Mouse (Mus musculus) embryonic stem cell, embryonic (primary cell): ENCODE results near the gene Amy1.
"Not testable (repeated sequence)": the region's sequence is repeated elsewhere in the genome, so short reads cannot be mapped to it uniquely, and the experiment has no call there.

ENCODE experiments used
- CTCF ChIA-PET, 4 experiments: fragments of 300-600 bp in 2 of 4; fragments of 350-600 bp in 2 of 4; sonication (Branson Sonifier 250); formaldehyde crosslinking; loops; one replicate each; lab custom pipeline; 2022; ENCODE audit warnings: inconsistent platforms in 2 of 4; lab: Charles Lee
- POLR2A ChIA-PET, 4 experiments: fragments of 300-600 bp in 2 of 4; fragments of 350-600 bp in 2 of 4; sonication (Branson Sonifier 250); formaldehyde crosslinking; loops; one replicate each; lab custom pipeline; 2022; ENCODE audit warnings: antibody characterized with exemption in 4 of 4, inconsistent platforms in 1 of 4; lab: Charles Lee

Amy1 gene

GRCm38 (mm10) chr3:113606599-113606998, at the start of gene Amy1:
Amy1 (minus strand) TSS chr3:113606699.
- ChIA-PET CTCF (no interaction called here), POLR2A (no interaction called here)

GRCm38 (mm10) chr3:113654335-113654734, 47.8 kb upstream of the Amy1 start:
- ChIA-PET POLR2A (interaction anchor here in 1 of 4 experiments (0.9 kb wide), 1 partner anchor 25 kb away, joined by 4 read pairs; the partner anchor contains the start of gene Rnpc3), CTCF (no interaction called here)

GRCm38 (mm10) chr3:113651386-113651785, 44.9 kb upstream of the Amy1 start:
- POLR2A ChIA-PET = interaction anchor here in 1 of 4 experiments (1.7 kb wide), 1 partner anchor 22 kb away, joined by 3 read pairs; the partner anchor contains the start of gene Rnpc3
- CTCF ChIA-PET = not testable (repeated sequence)

GRCm38 (mm10) chr3:113639545-113639944, 33.0 kb upstream of the Amy1 start:
- ChIA-PET CTCF (no interaction called here), POLR2A (interaction anchor here in 2 of 4 experiments (1.6 to 1.7 kb wide), 2 partner anchors 8 to 10 kb away, joined by 3 to 10 read pairs; partner anchors contain the start of gene Rnpc3 (in 1 of the 2))

DNA sequence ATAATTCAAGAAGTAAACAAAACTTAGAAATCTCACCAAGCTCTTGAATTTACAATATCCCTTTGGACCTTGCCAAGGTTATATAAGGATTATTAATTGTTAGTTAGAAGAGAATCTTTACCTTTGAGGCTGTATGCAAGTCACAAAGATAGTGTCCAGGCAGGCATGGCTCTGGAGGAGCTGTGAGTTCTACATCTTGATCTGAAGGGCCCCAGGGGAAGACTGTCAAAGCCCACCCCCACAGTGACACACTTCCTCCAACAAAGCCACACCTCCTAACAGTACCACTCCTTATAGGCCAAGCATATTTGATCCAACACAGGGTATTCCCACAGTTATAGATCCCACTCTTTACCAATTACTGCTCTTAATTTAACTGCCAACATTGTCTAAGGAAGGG, 27.7 kb upstream of the Amy1 start:
- POLR2A ChIA-PET = no interaction called here
- CTCF ChIA-PET = no interaction called here

- CTCF ChIA-PET = no interaction called here
- POLR2A ChIA-PET = interaction anchor here in 1 of 4 experiments (0.6 kb wide), 1 partner anchor 256 kb away, joined by 3 read pairs; no protein-coding TSS in a partner anchor
Measured at GRCm38 (mm10) chr3:113631611-113632010, 25.1 kb upstream of the Amy1 start.

GRCm38 (mm10) chr3:113630564-113630963, 24.1 kb upstream of the Amy1 start:
- ChIA-PET CTCF (no interaction called here), POLR2A (interaction anchor here in 1 of 4 experiments (0.7 kb wide), 1 partner anchor 17 kb away, joined by 4 read pairs; no protein-coding TSS in a partner anchor)

DNA sequence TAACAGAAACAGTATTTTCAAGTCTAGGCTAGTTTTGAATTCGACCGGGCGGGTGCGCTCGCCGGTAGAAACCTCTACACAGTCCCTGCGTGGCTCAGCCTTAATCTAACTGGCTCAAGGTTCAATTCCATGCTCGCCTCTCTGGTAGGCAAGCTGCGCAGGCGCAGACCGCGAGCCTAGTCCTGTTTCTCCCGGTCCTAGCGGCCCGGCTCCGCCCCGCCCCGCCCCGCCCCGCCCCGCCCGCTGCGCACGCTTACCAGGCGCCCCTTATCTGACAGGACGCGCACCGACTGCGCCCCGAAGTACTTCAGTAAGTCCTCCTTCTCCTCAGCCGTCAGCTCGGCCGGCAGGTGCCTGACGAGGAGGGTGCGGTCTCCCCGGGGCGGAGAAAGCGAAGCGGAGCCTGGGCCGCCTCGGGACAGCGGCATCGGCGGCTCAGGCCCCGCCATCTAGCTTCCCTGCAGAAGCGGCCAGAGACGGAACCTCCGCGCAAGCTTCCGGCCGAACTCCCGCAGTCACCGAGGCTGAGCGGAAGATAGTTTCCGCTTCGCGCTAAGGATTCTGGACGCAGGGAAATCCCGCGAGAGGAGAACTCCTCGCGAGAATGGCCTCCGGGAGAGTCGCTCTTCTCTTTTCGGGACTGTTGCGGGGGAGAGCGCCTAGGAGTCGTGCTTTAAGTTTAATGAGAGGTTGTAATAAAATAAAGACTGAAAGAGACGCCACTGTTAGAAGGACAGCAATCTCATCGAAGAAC, 23.3 kb upstream of the Amy1 start, which contains the start of gene Rnpc3:
Gene Rnpc3 (minus strand): TSS at position 544 of the 754 bp plus-strand sequence.
- ChIA-PET POLR2A (interaction anchor here (0.6 to 1.5 kb wide), 24 partner anchors 9 to 1274 kb away, joined by 3 to 10 read pairs (median 4); no protein-coding TSS in a partner anchor), CTCF (no interaction called here)

DNA sequence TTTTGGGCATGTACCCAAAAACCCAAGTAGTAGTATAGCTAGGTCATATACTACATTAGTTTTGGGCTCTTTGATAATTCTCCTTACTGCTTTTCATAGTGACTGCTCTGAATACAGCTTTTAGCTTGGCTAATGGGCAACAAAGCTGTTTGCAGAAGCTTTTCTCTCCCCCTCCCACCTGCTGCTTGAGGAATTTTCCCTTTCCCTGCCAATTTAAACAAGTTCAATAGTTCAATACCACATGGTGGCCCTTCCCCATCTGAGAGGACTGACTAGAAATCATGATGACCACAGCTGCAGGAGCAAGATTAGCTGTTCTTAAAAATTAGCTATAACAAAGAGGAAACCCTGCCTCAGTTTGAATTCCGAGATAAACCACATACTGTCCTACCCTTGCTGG, 15.7 kb downstream of the Amy1 start:
- POLR2A ChIA-PET = interaction anchor here in 1 of 4 experiments (1.1 kb wide), 1 partner anchor 12 kb away, joined by 9 read pairs; no protein-coding TSS in a partner anchor
- CTCF ChIA-PET = no interaction called here

- POLR2A ChIA-PET = no interaction called here
- CTCF ChIA-PET = no interaction called here
Measured at GRCm38 (mm10) chr3:113574578-113574977, 31.9 kb downstream of the Amy1 start.

DNA sequence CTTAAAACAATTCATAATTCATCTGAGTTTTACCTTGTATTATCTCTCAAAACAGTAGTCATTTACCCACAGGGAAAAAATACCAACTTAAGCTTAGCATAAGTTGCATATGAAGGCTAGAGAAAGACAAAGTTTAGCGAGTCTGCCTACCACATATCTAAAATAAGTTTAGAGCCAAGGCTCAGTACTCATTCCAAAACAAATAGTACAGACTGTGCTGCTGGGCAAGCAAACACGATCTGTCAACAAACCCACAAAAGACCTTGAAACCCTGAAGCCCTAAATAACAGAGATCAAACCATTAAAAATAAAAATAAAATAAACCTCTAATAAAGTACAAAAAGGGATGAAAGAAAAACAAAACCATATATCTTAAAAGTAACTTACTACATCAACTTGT, 32.4 kb downstream of the Amy1 start:
- CTCF ChIA-PET = no interaction called here

DNA sequence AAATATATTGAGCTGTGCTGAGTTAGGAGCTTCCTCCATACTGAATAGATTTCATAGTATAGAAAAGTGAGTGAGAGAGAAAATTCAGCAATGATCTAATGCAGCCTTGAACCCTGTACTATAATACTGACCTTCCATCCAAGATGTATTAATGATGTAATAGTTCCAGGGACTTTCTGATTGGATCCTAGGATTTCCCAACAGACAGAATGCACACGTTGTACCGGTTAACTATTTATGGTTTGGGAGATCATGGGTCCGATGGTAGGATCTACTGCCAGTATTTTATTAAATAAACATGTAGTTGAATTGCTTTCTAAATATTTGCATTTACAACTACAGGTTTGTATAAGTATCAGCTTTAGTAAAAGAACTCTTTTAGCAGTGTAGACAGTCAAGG, 34.3 kb downstream of the Amy1 start:
- POLR2A ChIA-PET = no interaction called here
- CTCF ChIA-PET = no interaction called here

More for the DNA sequence above, 32.4 kb downstream of the Amy1 start:
- POLR2A ChIA-PET = no interaction called here

DNA sequence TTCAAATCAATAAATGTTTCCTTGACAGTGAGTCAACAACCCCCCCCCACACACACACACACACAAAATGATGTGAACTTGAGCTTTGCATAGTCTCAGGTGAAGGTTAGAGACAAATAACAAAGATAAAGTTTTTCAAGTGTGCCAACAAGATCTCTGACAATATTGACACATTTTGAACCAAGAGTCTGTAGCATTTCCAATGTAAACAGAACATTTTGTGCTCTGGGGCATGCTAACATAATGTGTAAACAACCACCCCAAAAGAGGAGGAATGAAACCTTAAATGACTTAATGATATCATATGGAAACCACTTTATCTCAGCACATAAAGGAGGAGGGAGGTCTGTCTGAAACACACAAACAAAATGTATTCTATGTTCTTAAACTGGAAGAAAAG, 66.8 kb downstream of the Amy1 start:
- POLR2A ChIA-PET = no interaction called here
- CTCF ChIA-PET = no interaction called here

- POLR2A ChIA-PET = not testable (repeated sequence)
- CTCF ChIA-PET = interaction anchor here in 1 of 4 experiments (0.5 kb wide), 1 partner anchor 1669 kb away, joined by 4 read pairs; no protein-coding TSS in a partner anchor
Measured at GRCm38 (mm10) chr3:113532328-113532727, 74.2 kb downstream of the Amy1 start, which contains the start of gene Amy2a1. Amy2a1 (minus strand) TSS chr3:113532428.
